In the genomic region with DNA sequence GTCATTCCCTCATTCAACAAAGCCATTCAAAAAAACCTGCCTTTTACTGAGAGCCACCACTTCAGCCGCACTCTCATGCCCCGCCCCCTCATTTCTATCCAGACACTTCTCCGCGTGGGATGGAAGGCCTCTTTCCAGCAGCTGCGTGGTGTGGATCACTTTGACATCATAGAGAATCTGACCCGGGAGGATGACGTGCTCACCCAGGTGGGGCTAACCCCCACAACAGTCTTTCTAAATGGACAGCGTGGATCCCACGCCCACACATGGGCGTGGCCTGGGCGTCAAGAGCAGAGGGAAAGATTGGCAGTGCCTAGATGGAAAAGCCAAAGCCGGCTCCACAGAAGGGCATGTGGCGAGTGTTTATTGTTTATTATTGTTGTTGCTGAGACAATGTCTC, we compare ENCODE assay signal across 8 mouse cellular contexts. TPM values are rescaled to one million over a fixed set of nuclear protein-coding genes. Genes with fewer than 3 reads are reported as not detected.
DNase-seq lines count a peak whose midpoint lies in the region; ATAC-seq and TF ChIP-seq lines count a peak whose summit lies in the region.

No protein-coding gene starts in this region.

- H3K4me3 ChIP-seq in forebrain, embryonic 11.5 days (ENCODE audit: low read depth, low read length), result no peak overlapping the region
- H3K4me3 ChIP-seq in kidney, embryonic 16.5 days (ENCODE audit: low read length), result peak overlapping the region; percentile 22; the same call in 1 of the 2 replicates
- peak overlapping the region; percentile 32 for H3K4me3 ChIP-seq in lung, embryonic 16.5 days (ENCODE audit: low read length)
- H3K4me3 ChIP-seq in testis, adult 2 months (ENCODE audit: control insufficient read depth, low read depth, low read length), result peak overlapping the region; percentile 41

- WGBS in forebrain, embryonic 11.5 days, result 26% methylated on average over 13 of the region's 13 CpGs
- WGBS in kidney, embryonic 16.5 days, result 30% methylated on average over 13 of the region's 13 CpGs
- 16% methylated on average over 13 of the region's 13 CpGs for WGBS in lung, embryonic 16.5 days

- no peak for ATAC-seq in forebrain, embryonic 11.5 days (replicated peaks; ENCODE audit: low FRiP score)
- ATAC-seq in kidney, embryonic 16.5 days (ENCODE audit: low FRiP score, low TSS enrichment), result no peak
- ATAC-seq in lung, embryonic 16.5 days (ENCODE audit: low read depth), result peak; percentile 29; the same call in 1 of the 2 replicates

- H3K9me3 ChIP-seq in forebrain, embryonic 11.5 days (ENCODE audit: control insufficient read depth, low read length), result no peaks in the 10 kb centered on the region
- no peaks in the 10 kb centered on the region for H3K9me3 ChIP-seq in kidney, embryonic 16.5 days (ENCODE audit: low read length)
- no peaks in the 10 kb centered on the region for H3K9me3 ChIP-seq in lung, embryonic 16.5 days (ENCODE audit: control insufficient read depth, low read length)

- no peak overlapping the region for H3K27ac ChIP-seq in forebrain, embryonic 11.5 days (ENCODE audit: low read depth, low read length)
- H3K27ac ChIP-seq in kidney, embryonic 16.5 days (ENCODE audit: low read length), result no peak overlapping the region
- H3K27ac ChIP-seq in lung, embryonic 16.5 days (ENCODE audit: low read length), result no peak overlapping the region
- H3K27ac ChIP-seq in testis, adult 2 months (ENCODE audit: control insufficient read depth, insufficient read depth, low read depth, low read length), result no peak overlapping the region

- DNase-seq in adrenal gland, adult 2 months, result peak; percentile 43
- no peak for DNase-seq in adrenal gland, postnatal 4 days (ENCODE audit: low spot score in 2 of 2)
- peak; percentile 27 for DNase-seq in CD4-positive helper T cell, adult 2 months (ENCODE audit: low read depth, low spot score)
- DNase-seq in forebrain, embryonic 11.5 days (ENCODE audit: low spot score), result no peak
- DNase-seq in thymus, postnatal 25 days, result no peak

- no peak overlapping the region for H3K9ac ChIP-seq in forebrain, embryonic 11.5 days (ENCODE audit: low read length)
- no peak overlapping the region for H3K9ac ChIP-seq in kidney, embryonic 16.5 days (replicated peaks; ENCODE audit: low read length)
- no peak overlapping the region for H3K9ac ChIP-seq in lung, embryonic 16.5 days (ENCODE audit: low read length)

- TF ChIP-seq CTCF in testis, adult 2 months (IDR thresholded peaks at IDR 0.05; ENCODE audit: control insufficient read depth, insufficient read depth, insufficient replicate concordance, low read depth, low read length), result no peak

- no peaks in the 10 kb centered on the region; the same call in 1 of the 2 replicates for H3K4me1 ChIP-seq in forebrain, embryonic 11.5 days (replicated peaks; ENCODE audit: control insufficient read depth, insufficient read depth, low read length)
- peaks cover 14% of the 10 kb centered on the region for H3K4me1 ChIP-seq in kidney, embryonic 16.5 days (ENCODE audit: insufficient read depth, low read length)
- H3K4me1 ChIP-seq in lung, embryonic 16.5 days (replicated peaks; ENCODE audit: control insufficient read depth, insufficient read depth, low read length), result peaks cover 11% of the 10 kb centered on the region
- peaks cover 21% of the 10 kb centered on the region for H3K4me1 ChIP-seq in testis, adult 2 months (ENCODE audit: control insufficient read depth, insufficient read depth, low read length)

- peak overlapping the region; percentile 24; the same call in 1 of the 2 replicates for H3K4me2 ChIP-seq in forebrain, embryonic 11.5 days (ENCODE audit: low read depth, low read length, severe bottlenecking)
- peak overlapping the region; percentile 47 for H3K4me2 ChIP-seq in kidney, embryonic 16.5 days (replicated peaks; ENCODE audit: low read depth, low read length)
- H3K4me2 ChIP-seq in lung, embryonic 16.5 days (ENCODE audit: low read depth, low read length), result peak overlapping the region; percentile 54

- H3K36me3 ChIP-seq in forebrain, embryonic 11.5 days (ENCODE audit: control insufficient read depth, insufficient read depth, low read length), result no peaks in the 10 kb centered on the region
- H3K36me3 ChIP-seq in kidney, embryonic 16.5 days (ENCODE audit: insufficient read depth, low read length), result no peaks in the 10 kb centered on the region
- H3K36me3 ChIP-seq in lung, embryonic 16.5 days (ENCODE audit: control insufficient read depth, insufficient read depth, low read length), result no peaks in the 10 kb centered on the region
- H3K36me3 ChIP-seq in testis, adult 2 months (ENCODE audit: control insufficient read depth, insufficient read depth, low read length), result no peaks in the 10 kb centered on the region

- no peaks in the 10 kb centered on the region for H3K27me3 ChIP-seq in forebrain, embryonic 11.5 days (ENCODE audit: control insufficient read depth, insufficient read depth, low read length)
- H3K27me3 ChIP-seq in kidney, embryonic 16.5 days (ENCODE audit: insufficient read depth, low read length), result no peaks in the 10 kb centered on the region
- H3K27me3 ChIP-seq in lung, embryonic 16.5 days (ENCODE audit: control insufficient read depth, insufficient read depth, low read depth, low read length), result no peaks in the 10 kb centered on the region
- H3K27me3 ChIP-seq in testis, adult 2 months (ENCODE audit: control insufficient read depth, insufficient read depth, low read length), result no peaks in the 10 kb centered on the region

- TF ChIP-seq POLR2A in testis, adult 2 months (IDR thresholded peaks at IDR 0.05; ENCODE audit: control insufficient read depth, low read depth, low read length), result no peak

RNA-seq across cellular contexts. Expression of gene Tk1, which starts 10.4 kb away (rescaled TPM):
- 1 to 10 TPM; 2.2 to 3.1 TPM for total RNA-seq in adrenal gland, adult 2 months (2021)
- 8.6 and 10.2 TPM in 2 replicates for polyA plus RNA-seq in adrenal gland, adult 2 months (2012; rRNA removed)
- 10 to 100 TPM; 78.3 to 82.1 TPM for total RNA-seq in adrenal gland, postnatal 4 days (2021)
- polyA plus RNA-seq in forebrain, embryonic 11.5 days (2014; fragmentation: Nextera tagmentation; extraction: Ambion mirVana), result 118 and 124 TPM in 2 replicates
- 128 and 136 TPM in 2 replicates for polyA plus RNA-seq in kidney, embryonic 16.5 days (2015; fragmentation: Nextera tagmentation; extraction: Ambion mirVana)
- polyA plus RNA-seq in lung, embryonic 16.5 days (2015; fragmentation: Nextera tagmentation; extraction: Ambion mirVana), result 130 and 131 TPM in 2 replicates
- 4.8 and 5.8 TPM in 2 replicates for polyA plus RNA-seq in testis, adult 2 months (2012; rRNA removed)

RNA-seq across cellular contexts. Expression of gene Afmid, which starts 10.6 kb away (rescaled TPM):
- total RNA-seq in adrenal gland, adult 2 months (2021), result 1 to 10 TPM; 5.5 to 6.8 TPM
- polyA plus RNA-seq in adrenal gland, adult 2 months (2012; rRNA removed), result 9.3 and 9.6 TPM in 2 replicates
- total RNA-seq in adrenal gland, postnatal 4 days (2021), result 10 to 100 TPM; 18.1 to 21.7 TPM
- polyA plus RNA-seq in forebrain, embryonic 11.5 days (2014; fragmentation: Nextera tagmentation; extraction: Ambion mirVana), result 6.0 and 6.8 TPM in 2 replicates
- polyA plus RNA-seq in kidney, embryonic 16.5 days (2015; fragmentation: Nextera tagmentation; extraction: Ambion mirVana), result 5.8 and 6.1 TPM in 2 replicates
- polyA plus RNA-seq in lung, embryonic 16.5 days (2015; fragmentation: Nextera tagmentation; extraction: Ambion mirVana), result 4.9 and 5.4 TPM in 2 replicates
- polyA plus RNA-seq in testis, adult 2 months (2012; rRNA removed), result 4.0 and 5.7 TPM in 2 replicates

RNA-seq across cellular contexts. Expression of gene Birc5, which starts 12.7 kb away (rescaled TPM):
- 1 to 10 TPM; 1.1 to 2.8 TPM for total RNA-seq in adrenal gland, adult 2 months (2021)
- 2.1 and 2.6 TPM in 2 replicates for polyA plus RNA-seq in adrenal gland, adult 2 months (2012; rRNA removed)
- 10 to 100 TPM; 43.4 to 43.8 TPM for total RNA-seq in adrenal gland, postnatal 4 days (2021)
- polyA plus RNA-seq in forebrain, embryonic 11.5 days (2014; fragmentation: Nextera tagmentation; extraction: Ambion mirVana), result 355 and 365 TPM in 2 replicates
- 284 and 298 TPM in 2 replicates for polyA plus RNA-seq in kidney, embryonic 16.5 days (2015; fragmentation: Nextera tagmentation; extraction: Ambion mirVana)
- polyA plus RNA-seq in lung, embryonic 16.5 days (2015; fragmentation: Nextera tagmentation; extraction: Ambion mirVana), result 312 and 336 TPM in 2 replicates
- polyA plus RNA-seq in testis, adult 2 months (2012; rRNA removed), result 46.1 and 46.3 TPM in 2 replicates

RNA-seq across cellular contexts. Expression of gene Tmem235, which starts 24.2 kb away (rescaled TPM):
- total RNA-seq in adrenal gland, adult 2 months (2021), result not detected
- not detected in 2 replicates for polyA plus RNA-seq in adrenal gland, adult 2 months (2012; rRNA removed)
- total RNA-seq in adrenal gland, postnatal 4 days (2021), result not detected
- not detected in 2 replicates for polyA plus RNA-seq in forebrain, embryonic 11.5 days (2014; fragmentation: Nextera tagmentation; extraction: Ambion mirVana)
- polyA plus RNA-seq in kidney, embryonic 16.5 days (2015; fragmentation: Nextera tagmentation; extraction: Ambion mirVana), result not detected in 2 replicates
- polyA plus RNA-seq in lung, embryonic 16.5 days (2015; fragmentation: Nextera tagmentation; extraction: Ambion mirVana), result not detected in 2 replicates
- 5.3 and 6.1 TPM in 2 replicates for polyA plus RNA-seq in testis, adult 2 months (2012; rRNA removed)

RNA-seq across cellular contexts. Expression of gene Gm20708, which starts 26.8 kb away (rescaled TPM):
- 1 to 10 TPM in 1 of 2 experiments, under 1 TPM in 1; 0.59 to 1.0 TPM for total RNA-seq in adrenal gland, adult 2 months (2021)
- polyA plus RNA-seq in adrenal gland, adult 2 months (2012; rRNA removed), result 0.08 TPM in 1 of 2 replicates, not detected in the other
- total RNA-seq in adrenal gland, postnatal 4 days (2021), result 1 to 10 TPM; 2.1 to 3.0 TPM
- 0.55 and 0.87 TPM in 2 replicates for polyA plus RNA-seq in forebrain, embryonic 11.5 days (2014; fragmentation: Nextera tagmentation; extraction: Ambion mirVana)
- 0.26 and 0.44 TPM in 2 replicates for polyA plus RNA-seq in kidney, embryonic 16.5 days (2015; fragmentation: Nextera tagmentation; extraction: Ambion mirVana)
- polyA plus RNA-seq in lung, embryonic 16.5 days (2015; fragmentation: Nextera tagmentation; extraction: Ambion mirVana), result 0.13 and 0.14 TPM in 2 replicates
- 1.0 TPM in 1 of 2 replicates, not detected in the other for polyA plus RNA-seq in testis, adult 2 months (2012; rRNA removed)

Comparison
In these comparisons a context has a peak if more than half of its experiments do, and no peak if none do; other contexts are left out.
1. DNase-seq: peak in adrenal gland, adult 2 months (single experiment) and CD4-positive helper T cell, adult 2 months (single experiment); none in adrenal gland, postnatal 4 days (0 of 2), forebrain, embryonic 11.5 days (single experiment) and thymus, postnatal 25 days (single experiment).
2. RNA of gene Tk1, which starts 10.4 kb away (polyA plus RNA-seq): 130 to 131 TPM in lung, embryonic 16.5 days, 128 to 136 TPM in kidney, embryonic 16.5 days and 118 to 124 TPM in forebrain, embryonic 11.5 days; 8.6 to 10.2 TPM in adrenal gland, adult 2 months and 4.8 to 5.8 TPM in testis, adult 2 months; every median in the first group is over 10 times any median in the second.
3. RNA of gene Birc5, which starts 12.7 kb away (polyA plus RNA-seq): 355 to 365 TPM in forebrain, embryonic 11.5 days, 312 to 336 TPM in lung, embryonic 16.5 days, 284 to 298 TPM in kidney, embryonic 16.5 days and 46.1 to 46.3 TPM in testis, adult 2 months; 2.1 to 2.6 TPM in adrenal gland, adult 2 months; every median in the first group is over 10 times any median in the second.
4. Peak in every context shown above with its lines, with median percentiles within 50 percentile points of each other: H3K4me2 ChIP-seq.